Mouse (Mus musculus): ENCODE data around the gene Igfbp3. TPM values are rescaled to one million over a fixed set of nuclear protein-coding genes. Genes with fewer than 3 reads are reported as not detected.
"Not testable (repeated sequence)": the region's sequence is repeated elsewhere in the genome, so short reads cannot be mapped to it uniquely, and the experiment has no call there.

Igfbp3 gene
- polyA plus RNA-seq, 1 experiment = 1.8 TPM

- Histone ChIP-seq H3K27me3 (ENCODE audit: control insufficient read depth, insufficient read depth, low read length) (no peaks in the 10 kb centered on the region), H3K4me1 (ENCODE audit: control insufficient read depth, insufficient read depth, low read length) (peaks cover 3% of the 10 kb centered on the region; the same call in 1 of the 2 replicates), H3K27ac (ENCODE audit: control insufficient read depth, insufficient read depth, low read depth, low read length) (no peak overlapping the region), H3K4me3 (ENCODE audit: control insufficient read depth, low read depth, low read length) (no peak overlapping the region), H3K36me3 (ENCODE audit: control insufficient read depth, insufficient read depth, low read length) (no peaks in the 10 kb centered on the region)
- TF ChIP-seq POLR2A (IDR thresholded peaks at IDR 0.05; ENCODE audit: control insufficient read depth, low read depth, low read length) = no peak
- no peak for TF ChIP-seq CTCF (IDR thresholded peaks at IDR 0.05; ENCODE audit: control insufficient read depth, insufficient read depth, insufficient replicate concordance, low read depth, low read length)
Observed at GRCm38 (mm10) chr11:7226810-7227550, 13.3 kb upstream of the Igfbp3 start.

GRCm38 (mm10) chr11:7226200-7226599, 12.5 kb upstream of the Igfbp3 start:
- no peaks in the 10 kb centered on the region for H3K27me3 ChIP-seq (ENCODE audit: control insufficient read depth, insufficient read depth, low read length)
- H3K27ac ChIP-seq (ENCODE audit: control insufficient read depth, insufficient read depth, low read depth, low read length) = no peak overlapping the region

GRCm38 (mm10) chr11:7221826-7222225, 8.1 kb upstream of the Igfbp3 start:
- H3K27me3 ChIP-seq (ENCODE audit: control insufficient read depth, insufficient read depth, low read length); H3K36me3 ChIP-seq (ENCODE audit: control insufficient read depth, insufficient read depth, low read length); H3K27ac ChIP-seq (ENCODE audit: control insufficient read depth, insufficient read depth, low read depth, low read length); H3K4me3 ChIP-seq (ENCODE audit: control insufficient read depth, low read depth, low read length); H3K4me1 ChIP-seq (ENCODE audit: control insufficient read depth, insufficient read depth, low read length): not testable (repeated sequence)
- TF ChIP-seq CTCF (IDR thresholded peaks at IDR 0.05; ENCODE audit: control insufficient read depth, insufficient read depth, insufficient replicate concordance, low read depth, low read length) = peak; percentile 40; the same call in 1 of the 2 replicates

More at GRCm38 (mm10) chr11:7226200-7226599, 12.5 kb upstream of the Igfbp3 start:
- no peaks in the 10 kb centered on the region for H3K36me3 ChIP-seq (ENCODE audit: control insufficient read depth, insufficient read depth, low read length)
- TF ChIP-seq POLR2A (IDR thresholded peaks at IDR 0.05; ENCODE audit: control insufficient read depth, low read depth, low read length) = no peak
- TF ChIP-seq CTCF (IDR thresholded peaks at IDR 0.05; ENCODE audit: control insufficient read depth, insufficient read depth, insufficient replicate concordance, low read depth, low read length) = no peak
- peaks cover 3% of the 10 kb centered on the region; the same call in 1 of the 2 replicates for H3K4me1 ChIP-seq (ENCODE audit: control insufficient read depth, insufficient read depth, low read length)
- H3K4me3 ChIP-seq (ENCODE audit: control insufficient read depth, low read depth, low read length) = no peak overlapping the region

- Histone ChIP-seq H3K4me3 (ENCODE audit: control insufficient read depth, low read depth, low read length) (no peak overlapping the region), H3K27me3 (ENCODE audit: control insufficient read depth, insufficient read depth, low read length) (no peaks in the 10 kb centered on the region), H3K4me1 (ENCODE audit: control insufficient read depth, insufficient read depth, low read length) (peaks cover 9% of the 10 kb centered on the region), H3K27ac (ENCODE audit: control insufficient read depth, insufficient read depth, low read depth, low read length) (no peak overlapping the region), H3K36me3 (ENCODE audit: control insufficient read depth, insufficient read depth, low read length) (no peaks in the 10 kb centered on the region)
- TF ChIP-seq POLR2A (IDR thresholded peaks at IDR 0.05; ENCODE audit: control insufficient read depth, low read depth, low read length) (no peak), CTCF (IDR thresholded peaks at IDR 0.05; ENCODE audit: control insufficient read depth, insufficient read depth, insufficient replicate concordance, low read depth, low read length) (peak; percentile 47; the same call in 1 of the 2 replicates)
Observed at GRCm38 (mm10) chr11:7215703-7216102, 2.0 kb upstream of the Igfbp3 start.

GRCm38 (mm10) chr11:7214761-7215160, 1.0 kb upstream of the Igfbp3 start:
- Histone ChIP-seq H3K36me3 (ENCODE audit: control insufficient read depth, insufficient read depth, low read length) (no peaks in the 10 kb centered on the region), H3K27ac (ENCODE audit: control insufficient read depth, insufficient read depth, low read depth, low read length) (no peak overlapping the region), H3K27me3 (ENCODE audit: control insufficient read depth, insufficient read depth, low read length) (no peaks in the 10 kb centered on the region), H3K4me1 (ENCODE audit: control insufficient read depth, insufficient read depth, low read length) (peaks cover 9% of the 10 kb centered on the region), H3K4me3 (ENCODE audit: control insufficient read depth, low read depth, low read length) (no peak overlapping the region)
- no peak for TF ChIP-seq POLR2A (IDR thresholded peaks at IDR 0.05; ENCODE audit: control insufficient read depth, low read depth, low read length)
- no peak for TF ChIP-seq CTCF (IDR thresholded peaks at IDR 0.05; ENCODE audit: control insufficient read depth, insufficient read depth, insufficient replicate concordance, low read depth, low read length)

- Histone ChIP-seq H3K27me3 (ENCODE audit: control insufficient read depth, insufficient read depth, low read length) (no peaks in the 10 kb centered on the region), H3K4me1 (ENCODE audit: control insufficient read depth, insufficient read depth, low read length) (peaks cover 9% of the 10 kb centered on the region), H3K27ac (ENCODE audit: control insufficient read depth, insufficient read depth, low read depth, low read length) (no peak overlapping the region), H3K4me3 (ENCODE audit: control insufficient read depth, low read depth, low read length) (peak overlapping the region; percentile 82; the same call in 1 of the 2 replicates), H3K36me3 (ENCODE audit: control insufficient read depth, insufficient read depth, low read length) (no peaks in the 10 kb centered on the region)
- TF ChIP-seq POLR2A (IDR thresholded peaks at IDR 0.05; ENCODE audit: control insufficient read depth, low read depth, low read length) = no peak
- no peak for TF ChIP-seq CTCF (IDR thresholded peaks at IDR 0.05; ENCODE audit: control insufficient read depth, insufficient read depth, insufficient replicate concordance, low read depth, low read length)
Observed at GRCm38 (mm10) chr11:7214342-7214660, 578 bp upstream of the Igfbp3 start.

- Histone ChIP-seq H3K36me3 (ENCODE audit: control insufficient read depth, insufficient read depth, low read length) (no peaks in the 10 kb centered on the region), H3K27ac (ENCODE audit: control insufficient read depth, insufficient read depth, low read depth, low read length) (no peak overlapping the region), H3K4me3 (ENCODE audit: control insufficient read depth, low read depth, low read length) (peak overlapping the region; percentile 82), H3K4me1 (ENCODE audit: control insufficient read depth, insufficient read depth, low read length) (peaks cover 9% of the 10 kb centered on the region), H3K27me3 (ENCODE audit: control insufficient read depth, insufficient read depth, low read length) (no peaks in the 10 kb centered on the region)
- no peak for TF ChIP-seq CTCF (IDR thresholded peaks at IDR 0.05; ENCODE audit: control insufficient read depth, insufficient read depth, insufficient replicate concordance, low read depth, low read length)
- no peak for TF ChIP-seq POLR2A (IDR thresholded peaks at IDR 0.05; ENCODE audit: control insufficient read depth, low read depth, low read length)
Observed at GRCm38 (mm10) chr11:7213161-7213500, 592 bp downstream of the Igfbp3 start.
